8 mouse cellular contexts compared by ENCODE assay signal in genomic region chr7:79149522-79149921, GRCm38 (mm10). TPM values are rescaled to one million over a fixed set of nuclear protein-coding genes. Genes with fewer than 3 reads are reported as not detected.
DNase-seq lines count a peak whose midpoint lies in the region; ATAC-seq and TF ChIP-seq lines count a peak whose summit lies in the region.

No protein-coding gene starts in this region.

- H3K27ac ChIP-seq in layer of hippocampus, adult 2 months = 0 out of 2 replicates have a peak overlapping the region, but pooled peaks have one; percentile 74
- H3K27ac ChIP-seq in heart, embryonic 16.5 days (ENCODE audit: low read length) = peak overlapping the region; percentile 44; the same call in 1 of the 2 replicates

- H3K27me3 ChIP-seq in heart, embryonic 16.5 days (ENCODE audit: control insufficient read depth, insufficient read depth, low read length) = no peaks in the 10 kb centered on the region

- peak overlapping the region; percentile 79 for H3K4me3 ChIP-seq in layer of hippocampus, adult 2 months
- H3K4me3 ChIP-seq in heart, embryonic 16.5 days (ENCODE audit: low read length) = no peak overlapping the region

- no peaks in the 10 kb centered on the region for H3K9me3 ChIP-seq in heart, embryonic 16.5 days (replicated peaks; ENCODE audit: control insufficient read depth, low read length)

- peak overlapping the region; percentile 89 for H3K4me2 ChIP-seq in heart, embryonic 16.5 days (ENCODE audit: low read depth, low read length)

- no peak for DNase-seq in layer of hippocampus, adult 2 months (ENCODE audit: low spot score in 2 of 2)
- DNase-seq in layer of hippocampus, postnatal 10 days (ENCODE audit: low spot score in 2 of 2) = no peak
- DNase-seq in brain, embryonic 14.5 days (ENCODE audit: low read depth) = peak; percentile 5
- DNase-seq in layer of hippocampus, adult 9-11 months = no peak
- no peak for DNase-seq in cerebellum, adult 8-10 months
- DNase-seq in spleen, postnatal 36 days (ENCODE audit: low spot score in 2 of 2) = no peak

- H3K36me3 ChIP-seq in heart, embryonic 16.5 days (ENCODE audit: control insufficient read depth, insufficient read depth) = no peaks in the 10 kb centered on the region

- no peak for TF ChIP-seq POLR2A in brain, embryonic 14.5 days (IDR thresholded peaks at IDR 0.05; ENCODE audit: borderline replicate concordance, extremely low read depth, insufficient read depth, insufficient read length, poor library complexity, severe bottlenecking)

- 34% methylated on average over 6 of the region's 6 CpGs for WGBS in heart, embryonic 16.5 days

- peaks cover 20% of the 10 kb centered on the region for H3K4me1 ChIP-seq in heart, embryonic 16.5 days (ENCODE audit: control insufficient read depth, insufficient read depth, low read length)

- no peak for ATAC-seq in heart, embryonic 16.5 days (replicated peaks; ENCODE audit: extremely low read depth, insufficient read depth, low FRiP score)
- 0 out of 2 replicates have a peak, but pooled peaks have one; percentile 8 for ATAC-seq in megakaryocyte-erythroid progenitor cell, adult 5-6 weeks (replicated peaks; ENCODE audit: low FRiP score, low TSS enrichment, poor library complexity, severe bottlenecking)

- H3K9ac ChIP-seq in heart, embryonic 16.5 days (ENCODE audit: low read length) = 0 out of 2 replicates have a peak overlapping the region, but pooled peaks have one; percentile 46

- no peak for TF ChIP-seq CTCF in layer of hippocampus, adult 2 months (conservative IDR thresholded peaks at IDR 0.05)
- no peak for TF ChIP-seq CTCF in brain, embryonic 14.5 days (IDR thresholded peaks at IDR 0.05; ENCODE audit: borderline replicate concordance, extremely low read depth, insufficient read depth, insufficient read length)

RNA-seq across cellular contexts. Expression of gene Mfge8, which starts 0.7 kb away (rescaled TPM):
- 100 to 1,000 TPM; 170 TPM for total RNA-seq in layer of hippocampus, adult 2 months (2021)
- 100 to 1,000 TPM; 184 to 195 TPM for total RNA-seq in layer of hippocampus, postnatal 10 days (2021)
- polyA plus RNA-seq in brain, embryonic 14.5 days (2012; rRNA removed) = 129 and 131 TPM in 2 replicates
- polyA plus RNA-seq in heart, embryonic 16.5 days (2015; fragmentation: Nextera tagmentation; extraction: Ambion mirVana) = 239 and 283 TPM in 2 replicates
- 5.3 and 13.3 TPM in 2 replicates for total RNA-seq in megakaryocyte-erythroid progenitor cell, adult 5-6 weeks (2014; fragmentation: Nextera tagmentation)
- total RNA-seq in megakaryocyte-erythroid progenitor cell, adult 5-6 weeks (2017) = 6.2 and 9.7 TPM in 2 replicates

RNA-seq across cellular contexts. Expression of gene Hapln3, which starts 18.7 kb away (rescaled TPM):
- total RNA-seq in layer of hippocampus, adult 2 months (2021) = 1 to 10 TPM; 2.5 to 3.4 TPM
- 10 to 100 TPM in 1 of 2 experiments, 1 to 10 TPM in 1; 9.1 to 11.6 TPM for total RNA-seq in layer of hippocampus, postnatal 10 days (2021)
- 2.2 and 2.6 TPM in 2 replicates for polyA plus RNA-seq in brain, embryonic 14.5 days (2012; rRNA removed)
- 0.45 and 0.64 TPM in 2 replicates for polyA plus RNA-seq in heart, embryonic 16.5 days (2015; fragmentation: Nextera tagmentation; extraction: Ambion mirVana)
- total RNA-seq in megakaryocyte-erythroid progenitor cell, adult 5-6 weeks (2014; fragmentation: Nextera tagmentation) = not detected in 2 replicates
- not detected in 2 replicates for total RNA-seq in megakaryocyte-erythroid progenitor cell, adult 5-6 weeks (2017)

Comparison
In these comparisons a context has a peak if more than half of its experiments do, and no peak if none do; other contexts are left out.
1. RNA of gene Mfge8, which starts 0.7 kb away (total RNA-seq): 184 to 195 TPM in layer of hippocampus, postnatal 10 days and 170 TPM in layer of hippocampus, adult 2 months; 5.3 to 13.3 TPM in megakaryocyte-erythroid progenitor cell, adult 5-6 weeks; every median in the first group is over 10 times any median in the second.